Mouse (Mus musculus) embryonic fibroblast, embryonic 13.5 days (primary cell): ENCODE results near the gene Ociad1. TPM values are rescaled to one million over a fixed set of nuclear protein-coding genes. Genes with fewer than 3 reads are reported as not detected.
A peak's percentile ranks its signal among the peaks of the same experiment; 100 is the strongest.

Source experiments
- H3K27ac ChIP-seq: 2 replicates; pipeline ENCODE4 v1.5.1; 2012; ENCODE audit warnings: low read length, control low read depth, inconsistent platforms; ENCODE audit not compliant: insufficient read depth
- H3K4me1 ChIP-seq: 2 replicates; pipeline ENCODE4 v1.6.1; 2011; ENCODE audit warnings: low read length; ENCODE audit not compliant: control insufficient read depth, insufficient read depth
- H3K4me3 ChIP-seq: 2 replicates; pipeline ENCODE4 v1.5.1; 2011; ENCODE audit warnings: mild to moderate bottlenecking, control low read depth, low read length; ENCODE audit not compliant: insufficient read depth
- CTCF ChIP-seq: IDR thresholded peaks from 2 replicates; pipeline ENCODE4 v1.5.1; 2011; ENCODE audit warnings: mild to moderate bottlenecking, control low read depth, low read length, moderate library complexity, borderline replicate concordance; ENCODE audit not compliant: insufficient read depth
- POLR2A ChIP-seq: IDR thresholded peaks from 2 replicates; pipeline ENCODE4 v1.6.1; 2011; ENCODE audit warnings: low read depth, mild to moderate bottlenecking, control low read depth, low read length, moderate library complexity
- polyA plus RNA-seq: library from polyadenylated mRNA; stranded (reverse); fragments of >200 nt; gene quantifications from 2 replicates; pipeline ENCODE4 v1.2.4, GENCODE M21; 2011; ENCODE audit warnings: low read depth; ENCODE audit not compliant: missing spikeins, insufficient read length

Ociad1 gene
- 426 and 477 TPM in 2 replicates for polyA plus RNA-seq

- H3K4me1 ChIP-seq: peaks cover 5% of the 10 kb centered on the region
- TF ChIP-seq POLR2A: peak; percentile 81
- TF ChIP-seq CTCF: no peak
- H3K27ac ChIP-seq: peak within 1 kb of the TSS; percentile 19
- H3K4me3 ChIP-seq: peak within 1 kb of the TSS; percentile 95
These were observed at the start of gene Ociad1 for GRCm38 (mm10) chr5:73292502-73293457. Ociad1 (plus strand) TSS chr5:73292784.

DNA sequence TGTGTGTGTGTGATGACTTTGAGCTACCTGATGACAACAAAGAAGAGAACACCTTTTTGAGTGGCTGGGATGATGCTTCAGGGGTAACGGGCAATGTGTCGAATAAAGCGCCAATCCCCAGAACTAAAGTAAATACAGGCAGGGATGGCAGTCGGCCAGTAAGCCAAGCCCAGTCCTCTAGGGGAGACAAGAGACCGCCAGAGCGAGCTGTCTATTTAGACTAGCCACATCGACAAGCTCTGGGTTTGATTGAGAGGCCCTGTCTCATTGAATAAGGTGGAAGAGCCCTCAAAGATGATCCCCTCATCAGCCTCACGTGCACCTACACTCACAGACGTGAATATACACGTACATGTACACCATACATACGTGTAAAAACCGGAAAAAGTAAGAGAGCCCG is 48.2 kb upstream of the Ociad1 start:
- no peaks in the 10 kb centered on the region for H3K4me1 ChIP-seq
- H3K4me3 ChIP-seq: no peak overlapping the region
- H3K27ac ChIP-seq: no peak overlapping the region
- TF ChIP-seq CTCF: no peak
- TF ChIP-seq POLR2A: no peak

- Histone ChIP-seq H3K4me1 (no peaks in the 10 kb centered on the region), H3K27ac (no peak overlapping the region), H3K4me3 (no peak overlapping the region)
- no peak for TF ChIP-seq CTCF
- no peak for TF ChIP-seq POLR2A
These were observed 46.2 kb upstream of the Ociad1 start for GRCm38 (mm10) chr5:73246414-73246813.

DNA sequence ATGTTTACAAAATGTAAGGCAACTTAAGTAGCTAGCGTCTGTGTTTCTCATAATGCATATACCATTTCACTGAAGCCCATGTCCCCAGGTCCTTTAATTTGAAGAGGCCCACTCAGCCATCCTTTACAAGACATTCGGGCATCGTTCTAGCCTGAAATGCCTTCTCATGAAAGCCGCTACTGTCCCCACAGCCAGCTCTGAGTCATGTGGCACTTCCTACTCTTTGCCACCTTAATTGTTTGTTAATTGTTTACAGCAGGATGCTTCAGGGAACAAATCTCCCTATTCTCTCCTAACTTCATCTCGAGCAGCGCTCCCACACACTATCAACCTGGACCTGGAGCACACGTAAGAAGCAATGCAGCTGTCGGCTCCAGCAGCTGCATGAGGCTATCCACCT is 44.4 kb upstream of the Ociad1 start:
- TF ChIP-seq CTCF: no peak
- TF ChIP-seq POLR2A: no peak
- Histone ChIP-seq H3K27ac (no peak overlapping the region), H3K4me3 (no peak overlapping the region), H3K4me1 (no peaks in the 10 kb centered on the region; the same call in 1 of the 2 replicates)

DNA sequence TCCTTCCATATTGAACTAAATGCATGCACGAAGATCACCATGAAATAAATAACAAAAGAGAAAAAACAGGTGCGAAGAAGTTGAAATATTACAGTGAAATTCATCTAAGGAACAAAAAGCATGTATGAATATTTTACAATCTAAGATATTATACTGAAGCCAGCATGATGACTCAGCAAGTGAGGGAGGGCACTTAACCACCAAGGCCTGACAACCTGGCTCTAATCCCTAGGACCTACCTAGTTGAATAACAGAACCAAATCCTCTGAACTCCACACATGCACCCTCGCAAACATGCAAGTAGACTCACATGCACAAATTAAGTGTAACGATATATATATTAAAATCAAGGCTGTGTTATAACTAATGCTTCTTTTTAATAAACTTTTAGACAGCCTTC is 43.2 kb upstream of the Ociad1 start:
- no peaks in the 10 kb centered on the region; the same call in 1 of the 2 replicates for H3K4me1 ChIP-seq
- H3K27ac ChIP-seq: no peak overlapping the region
- TF ChIP-seq POLR2A: no peak
- no peak for TF ChIP-seq CTCF
- H3K4me3 ChIP-seq: no peak overlapping the region

- H3K27ac ChIP-seq: no peak overlapping the region
- H3K4me1 ChIP-seq: no peaks in the 10 kb centered on the region; the same call in 1 of the 2 replicates
- no peak for TF ChIP-seq POLR2A
- no peak for TF ChIP-seq CTCF
- no peak overlapping the region for H3K4me3 ChIP-seq
These were observed 39.8 kb upstream of the Ociad1 start for GRCm38 (mm10) chr5:73252739-73253138.

- Histone ChIP-seq H3K27ac (no peak overlapping the region), H3K4me1 (no peaks in the 10 kb centered on the region; the same call in 1 of the 2 replicates), H3K4me3 (peak overlapping the region; percentile 88)
- TF ChIP-seq CTCF: no peak
- no peak for TF ChIP-seq POLR2A
These were observed 37.9 kb upstream of the Ociad1 start for GRCm38 (mm10) chr5:73254660-73255059.

- Histone ChIP-seq H3K4me3 (peak overlapping the region; percentile 88), H3K27ac (peak overlapping the region; percentile 70), H3K4me1 (no peaks in the 10 kb centered on the region; the same call in 1 of the 2 replicates)
- TF ChIP-seq CTCF (no peak), POLR2A (peak; percentile 24; the same call in 1 of the 2 replicates)
These were observed 37.0 kb upstream of the Ociad1 start for GRCm38 (mm10) chr5:73255321-73256251.

- Histone ChIP-seq H3K4me1 (no peaks in the 10 kb centered on the region; the same call in 1 of the 2 replicates), H3K4me3 (peak within 1 kb of the TSS; percentile 88)
- peak; percentile 59 for TF ChIP-seq POLR2A
- no peak for TF ChIP-seq CTCF
These were observed 36.1 kb upstream of the Ociad1 start, which contains the start of gene Fryl for GRCm38 (mm10) chr5:73256352-73257065. Fryl (minus strand) TSS chr5:73256619.

More at GRCm38 (mm10) chr5:73256352-73257065, 36.1 kb upstream of the Ociad1 start, which contains the start of gene Fryl:
- H3K27ac ChIP-seq: peak within 1 kb of the TSS; percentile 70
